Mouse (Mus musculus) G1E (cell line): ENCODE data around the gene Zfp82. TPM values are rescaled to one million over a fixed set of nuclear protein-coding genes. Genes with fewer than 3 reads are reported as not detected.

ENCODE experiments used
- ATAC-seq: 2 replicates; pipeline ENCODE4 v1.8.0; 2016; ENCODE audit warnings: mild to moderate bottlenecking; ENCODE audit not compliant: insufficient number of reproducible peaks, poor library complexity, low FRiP score, severe bottlenecking; ENCODE audit errors: extremely low read depth
- DNase-seq: peaks from one replicate; pipeline ENCODE4 v3.0.0; 2012; ENCODE audit warnings: low spot score
- H3K27me3 ChIP-seq: 2 replicates; pipeline ENCODE4 v1.6.1; 2012; ENCODE audit warnings: mild to moderate bottlenecking, low read length, inconsistent platforms; ENCODE audit not compliant: insufficient read depth
- H3K36me3 ChIP-seq: replicated peaks from 2 replicates; pipeline ENCODE3; 2012; ENCODE audit warnings: mild to moderate bottlenecking, inconsistent platforms
- H3K4me1 ChIP-seq: 2 replicates; pipeline ENCODE4 v1.6.1; 2012; ENCODE audit warnings: low read depth, low read length, inconsistent platforms, mixed read lengths; ENCODE audit not compliant: insufficient read depth
- H3K4me3 ChIP-seq: 2 replicates; pipeline ENCODE4 v1.5.1; 2012; ENCODE audit warnings: low read depth, mild to moderate bottlenecking, inconsistent platforms, low read length, moderate library complexity, mixed read lengths
- H3K9me3 ChIP-seq: replicated peaks from 2 replicates; pipeline ENCODE4 v1.6.1; 2012; ENCODE audit warnings: inconsistent platforms
- CTCF ChIP-seq: IDR thresholded peaks from 2 replicates; pipeline ENCODE4 v1.5.1; 2012; ENCODE audit warnings: low read depth, low read length, inconsistent platforms, mixed read lengths
- GATA1 ChIP-seq: IDR thresholded peaks from 2 replicates; pipeline ENCODE4 v1.6.1; 2012; ENCODE audit warnings: borderline replicate concordance, low read length, inconsistent platforms, mixed read lengths
- GATA2 ChIP-seq: IDR thresholded peaks from 2 replicates; pipeline ENCODE4 v1.6.1; 2012; ENCODE audit warnings: low read depth, low read length, inconsistent platforms, borderline replicate concordance
- POLR2AphosphoS5 ChIP-seq: IDR thresholded peaks from 2 replicates; pipeline ENCODE4 v1.6.1; 2012; ENCODE audit warnings: low read depth, low read length, inconsistent platforms; ENCODE audit not compliant: insufficient replicate concordance
- TAL1 ChIP-seq: conservative IDR thresholded peaks from 2 replicates; pipeline ENCODE4 v1.6.1; 2012; ENCODE audit warnings: low read depth, low read length, inconsistent platforms, mixed read lengths
- polyA plus RNA-seq: library from polyadenylated mRNA; stranded (reverse); fragments of >175 nt; gene quantifications from 2 replicates; pipeline ENCODE4 v1.2.3, GENCODE M21; 2012
- total RNA-seq, 2 experiments: library from RNA; stranded (forward) in 1 of 2; stranded (reverse) in 1 of 2; fragments of 200-1000 nt in 1 of 2; fragments of >200 nt in 1 of 2; fragmentation: Nextera tagmentation in 1 of 2; gene quantifications; 2 replicates each; pipeline ENCODE4 v1.2.3; 2014 to 2017

The Zfp82 gene
- total and polyA plus RNA-seq, 3 experiments: 0.25 to 5.9 (median 4.2) TPM

DNA sequence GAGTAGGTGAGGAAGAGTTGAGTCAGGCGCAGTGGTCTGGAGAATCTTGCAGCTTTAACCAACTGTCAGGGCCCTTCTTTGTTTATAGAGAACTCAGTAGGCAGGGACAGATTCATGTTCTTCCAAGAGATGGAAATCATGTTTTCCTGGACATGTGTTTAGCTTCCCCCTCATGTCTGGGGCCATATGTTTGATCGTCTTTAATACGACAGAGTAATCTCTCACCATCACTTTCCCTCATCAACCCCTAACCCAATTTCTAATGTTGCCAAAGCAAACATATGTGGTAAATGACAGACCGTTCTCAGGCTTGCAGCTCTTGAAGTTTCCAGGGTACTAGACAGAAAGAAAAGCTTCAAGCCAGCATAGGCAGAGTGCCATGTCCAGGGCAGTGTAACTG is 24.6 kb downstream of the Zfp82 start:
- no peak overlapping the region for H3K4me3 ChIP-seq

DNA sequence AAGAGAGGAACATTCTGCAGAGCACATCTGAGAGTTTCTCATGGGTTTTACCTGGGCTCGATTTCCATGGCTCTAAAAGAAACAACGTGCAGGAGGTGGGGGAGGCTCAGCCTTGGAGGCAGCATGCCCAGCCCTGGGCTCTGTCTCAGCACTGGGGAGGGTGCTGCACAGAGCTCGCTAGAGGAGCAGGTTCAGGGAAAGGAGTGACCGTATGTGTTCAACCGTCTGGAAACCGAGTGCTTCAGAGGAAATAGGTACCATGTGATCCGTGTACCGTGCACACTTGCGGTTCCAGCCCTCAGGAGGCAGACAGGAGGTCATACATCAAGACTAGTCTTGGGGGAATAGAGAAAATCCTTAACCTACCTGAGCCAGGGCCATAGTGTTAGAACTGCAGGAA is 28.3 kb downstream of the Zfp82 start:
- DNase-seq (no peak), ATAC-seq (no peak)
- Histone ChIP-seq H3K27me3 (peaks cover 14% of the 10 kb centered on the region), H3K9me3 (no peaks in the 10 kb centered on the region), H3K4me3 (no peak overlapping the region), H3K4me1 (peaks cover 3% of the 10 kb centered on the region; the same call in 1 of the 2 replicates), H3K36me3 (no peaks in the 10 kb centered on the region)
- TF ChIP-seq POLR2AphosphoS5 (no peak), GATA1 (no peak)

More for the DNA sequence above, 24.6 kb downstream of the Zfp82 start:
- Histone ChIP-seq H3K36me3 (no peaks in the 10 kb centered on the region), H3K4me1 (peaks cover 9% of the 10 kb centered on the region; the same call in 1 of the 2 replicates), H3K27me3 (peaks cover 25% of the 10 kb centered on the region), H3K9me3 (no peaks in the 10 kb centered on the region)
- TF ChIP-seq CTCF (no peak), GATA1 (no peak)
- no peak for DNase-seq
- no peak for ATAC-seq

DNA sequence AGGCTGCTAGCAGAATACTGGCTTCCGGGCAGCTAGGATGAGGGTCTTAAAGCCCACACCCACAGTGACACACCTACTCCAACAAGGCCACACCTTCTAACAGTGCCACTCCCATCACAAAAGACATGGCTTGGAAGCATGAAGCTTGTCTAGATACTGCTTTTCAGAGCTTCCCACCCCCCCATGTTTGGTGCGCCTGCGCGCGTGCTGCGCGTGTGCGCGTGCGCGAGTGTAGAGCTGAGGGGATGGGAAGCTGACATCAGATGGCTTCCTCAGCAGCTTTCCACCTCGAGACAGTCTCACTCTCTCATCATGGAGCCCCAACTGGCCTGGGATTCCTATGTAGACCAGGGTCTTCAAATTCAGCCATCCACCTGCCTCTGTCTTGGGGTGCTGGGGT is 38.4 kb downstream of the Zfp82 start:
- H3K4me1 ChIP-seq: peaks cover 5% of the 10 kb centered on the region; the same call in 1 of the 2 replicates
- H3K36me3 ChIP-seq: no peaks in the 10 kb centered on the region
- TF ChIP-seq POLR2AphosphoS5 (no peak), TAL1 (no peak), CTCF (no peak), GATA2 (no peak), GATA1 (no peak)
- DNase-seq (no peak), ATAC-seq (no peak)
- peaks cover 17% of the 10 kb centered on the region for H3K27me3 ChIP-seq
- H3K4me3 ChIP-seq: no peak overlapping the region
- H3K9me3 ChIP-seq: no peaks in the 10 kb centered on the region

DNA sequence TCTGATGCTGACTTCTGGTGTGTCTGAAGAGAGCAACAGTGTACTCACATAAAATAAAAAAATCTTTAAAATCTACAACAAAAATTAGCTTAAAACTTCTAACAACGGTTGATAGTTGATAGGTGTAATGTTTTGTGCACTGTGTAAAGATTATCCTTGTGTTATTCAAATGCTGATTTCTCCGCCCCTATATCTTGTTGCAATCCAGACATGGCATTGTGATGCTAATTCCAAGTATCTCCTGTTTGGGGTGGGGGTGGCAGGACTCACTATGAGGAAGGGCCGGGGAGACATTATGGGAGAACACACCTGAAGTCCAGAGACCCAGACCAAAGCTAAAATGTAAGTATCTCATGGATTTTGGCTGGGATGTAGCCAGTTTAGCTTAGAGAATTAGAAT is 41.3 kb downstream of the Zfp82 start:
- TF ChIP-seq GATA2: no peak
- TF ChIP-seq POLR2AphosphoS5: no peak
- no peak for TF ChIP-seq TAL1
- no peak for TF ChIP-seq GATA1
- no peak for TF ChIP-seq CTCF
- ATAC-seq (no peak), DNase-seq (no peak)
- Histone ChIP-seq H3K4me3 (no peak overlapping the region), H3K36me3 (peaks cover 20% of the 10 kb centered on the region), H3K4me1 (peaks cover 5% of the 10 kb centered on the region; the same call in 1 of the 2 replicates), H3K27me3 (peaks cover 10% of the 10 kb centered on the region), H3K9me3 (no peaks in the 10 kb centered on the region)

DNA sequence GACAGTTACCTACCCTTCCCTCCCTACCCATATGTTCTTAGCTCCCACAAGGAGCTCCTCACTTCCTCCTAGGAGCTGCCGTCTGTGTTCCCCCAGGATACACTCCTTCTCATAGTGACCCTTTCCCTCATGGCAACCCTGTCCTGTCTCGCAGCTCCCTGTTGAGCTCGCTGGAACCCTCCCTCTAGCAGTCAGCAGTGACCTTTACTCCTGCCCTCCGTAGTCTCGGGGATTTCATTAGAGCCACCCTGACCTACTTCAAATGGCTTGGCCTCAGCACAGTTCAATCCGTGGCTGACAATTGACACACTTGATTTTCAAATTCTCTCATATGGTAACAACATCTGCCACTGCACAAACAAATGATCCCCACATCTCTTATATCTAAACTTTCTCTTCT is 42.0 kb downstream of the Zfp82 start:
- ATAC-seq (no peak), DNase-seq (no peak)
- H3K36me3 ChIP-seq: peaks cover 26% of the 10 kb centered on the region
- H3K9me3 ChIP-seq: no peaks in the 10 kb centered on the region
- TF ChIP-seq GATA2: no peak
- TF ChIP-seq TAL1: no peak
- TF ChIP-seq POLR2AphosphoS5: no peak
- no peak for TF ChIP-seq CTCF
- peaks cover 5% of the 10 kb centered on the region; the same call in 1 of the 2 replicates for H3K4me1 ChIP-seq
- H3K27me3 ChIP-seq: peaks cover 10% of the 10 kb centered on the region
- H3K4me3 ChIP-seq: no peak overlapping the region

DNA sequence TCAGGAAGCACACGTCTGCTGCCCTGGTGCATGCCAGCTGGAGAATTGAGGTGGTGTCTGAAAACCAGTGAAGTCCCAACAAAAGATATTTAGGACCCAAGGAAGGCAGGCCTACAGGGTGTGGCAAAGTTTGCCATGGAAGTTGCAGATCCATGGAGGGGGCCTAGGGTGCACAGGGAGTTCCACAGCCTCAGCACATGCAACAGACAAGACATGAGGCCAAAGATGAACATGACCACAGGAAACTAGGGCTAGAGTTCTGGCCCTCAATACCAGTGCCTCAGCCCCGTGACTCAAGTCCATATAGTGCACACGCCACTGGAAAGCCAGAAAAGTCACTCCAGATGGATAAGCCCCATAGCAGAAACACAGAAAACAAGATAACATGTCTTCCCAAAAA is 44.1 kb downstream of the Zfp82 start:
- TF ChIP-seq TAL1: no peak
- DNase-seq (no peak), ATAC-seq (no peak)
- Histone ChIP-seq H3K36me3 (peaks cover 44% of the 10 kb centered on the region), H3K9me3 (no peaks in the 10 kb centered on the region), H3K4me1 (peaks cover 3% of the 10 kb centered on the region; the same call in 1 of the 2 replicates), H3K4me3 (no peak overlapping the region), H3K27me3 (peaks cover 2% of the 10 kb centered on the region)

DNA sequence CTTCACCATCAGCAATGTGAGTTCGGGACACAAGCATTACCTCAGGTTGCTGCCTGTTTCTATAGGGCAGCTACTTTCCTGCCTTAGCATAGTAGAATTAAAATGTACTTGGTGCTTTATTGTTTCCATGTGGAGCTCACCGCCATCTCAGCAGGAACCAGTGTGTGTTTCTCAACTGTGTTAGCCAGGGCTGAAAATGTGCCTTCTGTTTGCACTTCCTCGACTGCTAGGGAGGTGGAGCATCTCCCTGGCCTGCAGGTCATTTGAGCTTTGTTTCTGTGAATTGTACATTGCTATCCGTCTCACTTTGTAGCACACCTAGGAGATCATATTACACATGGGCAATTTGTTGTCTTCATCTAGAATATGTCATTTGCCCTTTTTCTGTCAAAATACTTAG is 45.4 kb downstream of the Zfp82 start:
- no peaks in the 10 kb centered on the region for H3K9me3 ChIP-seq
- ATAC-seq: no peak
- peaks cover 2% of the 10 kb centered on the region; the same call in 1 of the 2 replicates for H3K27me3 ChIP-seq
- peaks cover 57% of the 10 kb centered on the region for H3K36me3 ChIP-seq
- no peak for DNase-seq
- TF ChIP-seq POLR2AphosphoS5 (no peak), GATA1 (no peak), CTCF (no peak), TAL1 (no peak), GATA2 (no peak)
- H3K4me3 ChIP-seq: no peak overlapping the region
- H3K4me1 ChIP-seq: peaks cover 3% of the 10 kb centered on the region; the same call in 1 of the 2 replicates
